Comparison of ENCODE assay signal across 27 mouse cellular contexts in genomic region chr13:104044332-104044731, GRCm38 (mm10).
DNase-seq lines count a peak whose midpoint lies in the region; ATAC-seq and TF ChIP-seq lines count a peak whose summit lies in the region.
"Had no signal": no experiment of that assay in that cellular context is flagged by ENCODE, and none has a peak within 500 bp of the region (broad histone marks: within the 10 kb centered on the region; RNA-seq: fewer than 3 reads in every experiment).

No protein-coding gene starts in this region.

- TF ChIP-seq CTCF in heart, postnatal 0 days (IDR thresholded peaks at IDR 0.05; ENCODE audit: low read depth) = no peak

- H3K4me3 ChIP-seq in heart, postnatal 0 days (ENCODE audit: low read depth, low read length) = no peak overlapping the region
- H3K4me3 ChIP-seq: embryonic facial prominence, embryonic 10.5 days; embryonic facial prominence, embryonic 13.5 days; erythroblast, embryonic 14.5 days; forebrain, embryonic 13.5 days; heart, adult 2 months; heart, embryonic 10.5 days; heart, embryonic 13.5 days; hindbrain, embryonic 12.5 days; hindbrain, embryonic 15.5 days had no signal

- no peak for TF ChIP-seq EP300 in heart, postnatal 0 days (IDR thresholded peaks at IDR 0.05; ENCODE audit: low read depth)

- no peak overlapping the region for H3K9ac ChIP-seq in heart, postnatal 0 days (replicated peaks; ENCODE audit: low read depth, low read length)
- H3K9ac ChIP-seq: embryonic facial prominence, embryonic 13.5 days; forebrain, embryonic 13.5 days; heart, embryonic 13.5 days; hindbrain, embryonic 12.5 days; hindbrain, embryonic 15.5 days had no signal

- H3K4me1 ChIP-seq in heart, postnatal 0 days (ENCODE audit: control insufficient read depth, insufficient read depth) = no peaks in the 10 kb centered on the region; the same call in 1 of the 2 replicates
- H3K4me1 ChIP-seq: embryonic facial prominence, embryonic 10.5 days; heart, embryonic 10.5 days; hindbrain, embryonic 12.5 days; hindbrain, embryonic 15.5 days had no signal

- WGBS in heart, postnatal 0 days = 84% methylated on average over 4 of the region's 4 CpGs

- H3K36me3 ChIP-seq in heart, postnatal 0 days (replicated peaks; ENCODE audit: control insufficient read depth, insufficient read depth, low read length) = peaks cover 6% of the 10 kb centered on the region; the same call in 1 of the 2 replicates

- no peak for ATAC-seq in heart, postnatal 0 days (ENCODE audit: insufficient read depth, low read depth)
- ATAC-seq in granulocyte monocyte progenitor cell, adult 5-6 weeks (replicated peaks; ENCODE audit: poor library complexity, severe bottlenecking) = peak; percentile 60
- ATAC-seq: forebrain, embryonic 13.5 days; forebrain, embryonic 16.5 days had no signal

- H3K9me3 ChIP-seq in heart, postnatal 0 days (replicated peaks; ENCODE audit: control insufficient read depth, low read length) = no peaks in the 10 kb centered on the region
- H3K9me3 ChIP-seq: embryonic facial prominence, embryonic 10.5 days; embryonic facial prominence, embryonic 13.5 days; forebrain, embryonic 13.5 days; G1E; heart, embryonic 10.5 days; heart, embryonic 13.5 days; hindbrain, embryonic 12.5 days; hindbrain, embryonic 15.5 days had no signal

- no peaks in the 10 kb centered on the region for H3K27me3 ChIP-seq in heart, postnatal 0 days (ENCODE audit: control insufficient read depth, insufficient read depth, low read length)
- H3K27me3 ChIP-seq: CH12.LX; embryonic facial prominence, embryonic 13.5 days; forebrain, embryonic 13.5 days; heart, embryonic 13.5 days; hindbrain, embryonic 12.5 days; hindbrain, embryonic 15.5 days had no signal

- DNase-seq in heart, postnatal 0 days (ENCODE audit: low spot score) = peak; percentile 2
- no peak for DNase-seq in heart, adult 18-20 months
- peak; percentile 18 for DNase-seq in retina, postnatal 1 day
- DNase-seq in retina, embryonic 14.5 days (ENCODE audit: low spot score) = no peak
- DNase-seq in skeletal muscle tissue, adult 2 months (ENCODE audit: low read depth, low spot score) = peak; percentile 40
- no peak for DNase-seq in right cerebral cortex, adult 2 months (ENCODE audit: low spot score in 2 of 2)
- no peak for DNase-seq in B cell, adult 2 months
- DNase-seq: adrenal gland, adult 8-10 months; adrenal gland, postnatal 25 days; cerebellum, adult 11-12 months; cerebellum, adult 8-10 months; cerebellum, postnatal 10 days; cerebellum, postnatal 36 days; embryo, embryonic 11 days; heart, adult 2 months had no signal

- no peak overlapping the region for H3K27ac ChIP-seq in heart, postnatal 0 days (ENCODE audit: low read depth)
- H3K27ac ChIP-seq: embryonic facial prominence, embryonic 10.5 days; embryonic facial prominence, embryonic 13.5 days; forebrain, embryonic 13.5 days; heart, adult 2 months; heart, embryonic 10.5 days; heart, embryonic 13.5 days; hindbrain, embryonic 12.5 days; hindbrain, embryonic 15.5 days had no signal

- no peak overlapping the region for H3K4me2 ChIP-seq in heart, postnatal 0 days (ENCODE audit: low read depth, low read length)
- H3K4me2 ChIP-seq: embryonic facial prominence, embryonic 13.5 days; forebrain, embryonic 13.5 days; heart, embryonic 13.5 days; hindbrain, embryonic 12.5 days; hindbrain, embryonic 15.5 days had no signal

Comparison
In these comparisons a context has a peak if more than half of its experiments do, and no peak if none do; other contexts are left out.
1. DNase-seq: peak in heart, postnatal 0 days (single experiment), retina, postnatal 1 day (single experiment) and skeletal muscle tissue, adult 2 months (single experiment); none in heart, adult 18-20 months (0 of 2), retina, embryonic 14.5 days (single experiment), right cerebral cortex, adult 2 months (0 of 2) and B cell, adult 2 months (0 of 2).